Mouse (Mus musculus): ENCODE measurements around the gene Gtsf1. TPM values are rescaled to one million over a fixed set of nuclear protein-coding genes. Genes with fewer than 3 reads are reported as not detected.
"Not testable (repeated sequence)": the region's sequence is repeated elsewhere in the genome, so short reads cannot be mapped to it uniquely, and the experiment has no call there.

Gene Gtsf1
- not detected in 2 replicates for polyA plus RNA-seq (2015; fragmentation: Nextera tagmentation; extraction: Ambion mirVana)

DNA sequence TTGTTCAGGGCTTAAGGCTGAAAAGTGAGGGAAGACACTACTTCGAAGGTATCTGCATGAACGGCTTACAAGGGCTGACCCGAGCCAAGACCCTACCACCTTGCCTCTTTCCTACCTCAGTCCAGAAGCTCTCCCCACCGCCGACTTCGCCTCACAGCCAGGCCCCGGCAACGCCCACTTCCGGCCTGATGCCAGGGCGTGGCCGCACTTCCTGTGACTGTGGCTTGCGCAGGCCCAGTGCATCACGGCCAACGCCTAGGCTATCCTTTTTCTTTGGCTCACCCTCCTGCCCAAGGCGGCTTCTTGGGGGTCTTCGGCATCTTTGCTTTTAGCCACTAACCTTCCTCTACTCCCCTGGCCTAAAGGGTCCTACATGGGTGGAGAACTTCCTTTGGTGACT, at the start of gene Gtsf1:
Gene Gtsf1 (minus strand): TSS at position 230 of the 400 bp plus-strand sequence.
- H3K27ac ChIP-seq: no peak within 1 kb of the TSS
- H3K27me3 ChIP-seq: no peaks in the 10 kb centered on the region
- WGBS: 93% methylated on average over 16 of the region's 16 CpGs
- no peak within 1 kb of the TSS for H3K4me3 ChIP-seq
- H3K9ac ChIP-seq: no peak within 1 kb of the TSS
- H3K9me3 ChIP-seq: 0 out of 2 replicates have a peak, but pooled peaks cover 3% of the 10 kb centered on the region
- no peak within 1 kb of the TSS for H3K4me2 ChIP-seq
- no peak for ATAC-seq (ENCODE audit: insufficient number of reproducible peaks, insufficient read depth, low FRiP score, low TSS enrichment, low read depth)
- H3K4me1 ChIP-seq: no peaks in the 10 kb centered on the region
- no peaks in the 10 kb centered on the region for H3K36me3 ChIP-seq

GRCm38 (mm10) chr15:103479080-103479606, 48.9 kb upstream of the Gtsf1 start:
- no peak overlapping the region for H3K4me2 ChIP-seq
- no peaks in the 10 kb centered on the region for H3K4me1 ChIP-seq
- ATAC-seq (ENCODE audit: insufficient number of reproducible peaks, insufficient read depth, low FRiP score, low TSS enrichment, low read depth): no peak
- H3K27ac ChIP-seq: no peak overlapping the region
- no peak overlapping the region for H3K4me3 ChIP-seq
- H3K36me3 ChIP-seq: no peaks in the 10 kb centered on the region
- no peak overlapping the region for H3K9ac ChIP-seq
- H3K9me3 ChIP-seq: no peaks in the 10 kb centered on the region
- WGBS: 75% methylated on average over 1 of the region's 1 CpGs
- H3K27me3 ChIP-seq: peaks cover 2% of the 10 kb centered on the region; the same call in 1 of the 2 replicates

- Histone ChIP-seq H3K9ac (no peak overlapping the region), H3K36me3 (no peaks in the 10 kb centered on the region), H3K4me2 (no peak overlapping the region), H3K27me3 (no peaks in the 10 kb centered on the region), H3K4me3 (no peak overlapping the region), H3K27ac (no peak overlapping the region), H3K4me1 (peaks cover 13% of the 10 kb centered on the region; the same call in 1 of the 2 replicates), H3K9me3 (no peaks in the 10 kb centered on the region)
- WGBS: 74% methylated on average over 5 of the region's 5 CpGs
- ATAC-seq (ENCODE audit: insufficient number of reproducible peaks, insufficient read depth, low FRiP score, low TSS enrichment, low read depth): no peak
Measured at GRCm38 (mm10) chr15:103473769-103474168, 43.5 kb upstream of the Gtsf1 start.

GRCm38 (mm10) chr15:103473182-103473581, 42.9 kb upstream of the Gtsf1 start:
- no peak for ATAC-seq (ENCODE audit: insufficient number of reproducible peaks, insufficient read depth, low FRiP score, low TSS enrichment, low read depth)
- no peaks in the 10 kb centered on the region for H3K36me3 ChIP-seq
- H3K4me3 ChIP-seq: no peak overlapping the region

DNA sequence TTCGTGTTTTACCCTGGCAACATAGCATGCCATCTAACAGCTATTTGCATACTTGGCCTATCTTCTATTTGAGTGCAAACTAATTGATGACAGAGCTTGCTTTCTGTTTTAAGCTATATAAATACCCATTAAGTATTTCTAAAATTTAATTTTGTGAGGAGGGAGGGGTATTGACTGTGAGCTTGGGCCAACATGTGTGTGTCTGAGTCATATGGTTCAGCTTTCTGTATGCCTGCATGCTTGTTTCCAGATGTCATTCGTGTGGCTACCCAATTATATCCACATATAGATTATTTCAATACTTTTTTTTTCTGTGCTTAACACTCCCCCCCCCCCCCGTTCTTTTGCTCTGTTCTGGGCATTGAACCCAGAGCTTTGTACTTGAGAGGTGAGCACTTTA, 42.0 kb upstream of the Gtsf1 start:
- H3K27ac ChIP-seq: no peak overlapping the region
- peaks cover 13% of the 10 kb centered on the region; the same call in 1 of the 2 replicates for H3K4me1 ChIP-seq
- H3K36me3 ChIP-seq: no peaks in the 10 kb centered on the region
- H3K4me3 ChIP-seq: no peak overlapping the region
- no peak overlapping the region for H3K4me2 ChIP-seq
- H3K9ac ChIP-seq: no peak overlapping the region
- no peak for ATAC-seq (ENCODE audit: insufficient number of reproducible peaks, insufficient read depth, low FRiP score, low TSS enrichment, low read depth)
- whole genome bisulfite sequencing: 39% methylated on average over 3 of the region's 3 CpGs
- H3K9me3 ChIP-seq: no peaks in the 10 kb centered on the region
- H3K27me3 ChIP-seq: no peaks in the 10 kb centered on the region

More at GRCm38 (mm10) chr15:103473182-103473581, 42.9 kb upstream of the Gtsf1 start:
- H3K27me3 ChIP-seq: no peaks in the 10 kb centered on the region
- no peaks in the 10 kb centered on the region for H3K9me3 ChIP-seq
- H3K4me1 ChIP-seq: peaks cover 13% of the 10 kb centered on the region; the same call in 1 of the 2 replicates
- H3K9ac ChIP-seq: no peak overlapping the region
- H3K4me2 ChIP-seq: no peak overlapping the region
- 87% methylated on average over 7 of the region's 7 CpGs for WGBS
- H3K27ac ChIP-seq: no peak overlapping the region

GRCm38 (mm10) chr15:103471488-103472194, 41.4 kb upstream of the Gtsf1 start:
- Histone ChIP-seq H3K27me3 (no peaks in the 10 kb centered on the region), H3K27ac (no peak overlapping the region), H3K36me3 (no peaks in the 10 kb centered on the region), H3K4me2 (no peak overlapping the region), H3K4me1 (peaks cover 13% of the 10 kb centered on the region; the same call in 1 of the 2 replicates), H3K9ac (no peak overlapping the region), H3K9me3 (no peaks in the 10 kb centered on the region), H3K4me3 (no peak overlapping the region)
- no peak for ATAC-seq (ENCODE audit: insufficient number of reproducible peaks, insufficient read depth, low FRiP score, low TSS enrichment, low read depth)
- 77% methylated on average over 7 of the region's 7 CpGs for WGBS

- 65% methylated on average over 7 of the region's 7 CpGs for WGBS
- H3K4me2 ChIP-seq: no peak overlapping the region
Measured at GRCm38 (mm10) chr15:103462539-103463261, 32.4 kb upstream of the Gtsf1 start.

DNA sequence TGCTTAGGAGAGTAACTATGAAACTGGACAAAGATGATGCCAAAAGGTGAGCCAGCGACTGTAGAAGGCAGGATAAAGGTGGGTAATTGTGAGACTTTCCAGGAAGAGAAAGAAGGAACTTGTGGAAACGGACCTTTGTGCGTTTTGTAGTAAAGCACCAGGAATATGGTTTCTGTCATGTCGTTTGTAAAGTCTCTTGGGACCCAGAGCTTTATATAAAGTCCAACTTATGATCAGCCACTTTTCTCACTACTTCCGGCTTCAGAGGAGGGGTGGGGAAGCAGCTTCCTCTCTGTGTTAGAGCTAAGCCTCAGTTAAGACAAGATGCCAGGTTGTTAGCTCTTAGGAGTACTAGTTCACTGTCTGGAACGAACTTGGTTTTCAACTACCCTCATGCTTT, 24.2 kb upstream of the Gtsf1 start:
- Histone ChIP-seq H3K4me3 (no peak overlapping the region), H3K4me2 (no peak overlapping the region), H3K9me3 (no peaks in the 10 kb centered on the region), H3K36me3 (no peaks in the 10 kb centered on the region), H3K9ac (no peak overlapping the region), H3K27ac (no peak overlapping the region), H3K4me1 (no peaks in the 10 kb centered on the region), H3K27me3 (no peaks in the 10 kb centered on the region)
- WGBS: 78% methylated on average over 6 of the region's 6 CpGs
- no peak for ATAC-seq (ENCODE audit: insufficient number of reproducible peaks, insufficient read depth, low FRiP score, low TSS enrichment, low read depth)

More at GRCm38 (mm10) chr15:103462539-103463261, 32.4 kb upstream of the Gtsf1 start:
- Histone ChIP-seq H3K27ac (no peak overlapping the region), H3K9me3 (no peaks in the 10 kb centered on the region), H3K4me1 (no peaks in the 10 kb centered on the region), H3K9ac (no peak overlapping the region), H3K27me3 (no peaks in the 10 kb centered on the region), H3K36me3 (no peaks in the 10 kb centered on the region), H3K4me3 (no peak overlapping the region)
- no peak for ATAC-seq (ENCODE audit: insufficient number of reproducible peaks, insufficient read depth, low FRiP score, low TSS enrichment, low read depth)

DNA sequence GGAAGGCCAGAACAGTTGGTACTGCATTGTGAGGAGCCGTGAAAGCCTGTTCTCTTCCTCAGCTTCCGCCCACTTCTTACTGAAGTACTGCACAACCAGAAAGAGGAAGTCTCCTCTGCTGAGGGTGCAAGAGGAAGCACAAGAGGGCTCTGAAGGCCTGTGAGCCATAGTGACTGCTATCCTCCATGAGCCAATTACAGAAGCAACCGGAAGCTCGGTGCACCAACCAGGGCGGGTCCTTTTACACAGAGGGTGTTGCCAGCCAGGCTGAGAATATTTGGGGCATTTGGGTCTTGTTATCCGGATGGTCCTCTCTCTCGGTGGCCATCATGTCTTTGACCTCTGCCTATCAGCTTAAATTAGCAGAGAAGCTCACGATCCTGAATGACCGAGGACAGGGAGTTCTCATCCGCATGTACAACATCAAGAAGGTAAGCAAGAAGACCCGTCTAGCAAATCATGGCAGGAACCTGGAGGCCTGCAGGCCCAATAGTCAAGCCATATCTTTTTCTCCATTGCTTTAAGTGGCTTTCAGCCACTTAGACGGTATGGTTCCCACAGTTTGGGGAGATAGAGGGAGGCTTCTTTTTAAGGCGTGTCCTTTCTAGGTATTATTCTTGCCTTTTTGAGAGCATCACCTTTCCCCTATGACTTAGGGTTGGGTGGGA, 23.4 kb upstream of the Gtsf1 start, which contains the start of gene Nckap1l:
Gene Nckap1l (plus strand): TSS at position 244 of the 668 bp plus-strand sequence.
- Histone ChIP-seq H3K27ac (no peak within 1 kb of the TSS), H3K4me1 (no peaks in the 10 kb centered on the region), H3K27me3 (no peaks in the 10 kb centered on the region), H3K9me3 (no peaks in the 10 kb centered on the region), H3K4me2 (no peak within 1 kb of the TSS), H3K4me3 (no peak within 1 kb of the TSS), H3K36me3 (no peaks in the 10 kb centered on the region), H3K9ac (no peak within 1 kb of the TSS)
- no peak for ATAC-seq (ENCODE audit: insufficient number of reproducible peaks, insufficient read depth, low FRiP score, low TSS enrichment, low read depth)
- 84% methylated on average over 13 of the region's 13 CpGs for WGBS

- Histone ChIP-seq H3K9ac (no peak within 1 kb of the TSS), H3K4me1 (no peaks in the 10 kb centered on the region), H3K4me2 (no peak within 1 kb of the TSS), H3K27ac (no peak within 1 kb of the TSS), H3K36me3 (no peaks in the 10 kb centered on the region), H3K4me3 (no peak within 1 kb of the TSS), H3K9me3 (no peaks in the 10 kb centered on the region), H3K27me3 (no peaks in the 10 kb centered on the region)
- 51% methylated on average over 3 of the region's 3 CpGs for WGBS
- no peak for ATAC-seq (ENCODE audit: insufficient number of reproducible peaks, insufficient read depth, low FRiP score, low TSS enrichment, low read depth)
Measured at GRCm38 (mm10) chr15:103448369-103448768, 18.1 kb upstream of the Gtsf1 start, which contains the start of gene Gtsf2. Gene Gtsf2 (minus strand): TSS chr15:103448469.

GRCm38 (mm10) chr15:103445966-103446365, 15.7 kb upstream of the Gtsf1 start:
- not testable (repeated sequence) for H3K4me1 ChIP-seq; H3K4me3 ChIP-seq; H3K27me3 ChIP-seq; H3K4me2 ChIP-seq; H3K27ac ChIP-seq; ATAC-seq (ENCODE audit: insufficient number of reproducible peaks, insufficient read depth, low FRiP score, low TSS enrichment, low read depth); H3K36me3 ChIP-seq; H3K9ac ChIP-seq; H3K9me3 ChIP-seq
- WGBS: 77% methylated on average over 4 of the region's 4 CpGs

All from embryonic facial prominence, embryonic 13.5 days (tissue).